ENCODE assay signal across 8 mouse cellular contexts in genomic region chr7:105480561-105481504, GRCm38 (mm10). TPM values are rescaled to one million over a fixed set of nuclear protein-coding genes. Genes with fewer than 3 reads are reported as not detected.
A peak's percentile ranks its signal among the peaks of the same experiment; 100 is the strongest.
DNase-seq lines count a peak whose midpoint lies in the region; ATAC-seq and TF ChIP-seq lines count a peak whose summit lies in the region.

No protein-coding gene starts in this region.

- peaks cover 20% of the 10 kb centered on the region for H3K4me1 ChIP-seq in forebrain, embryonic 15.5 days
- 0 out of 2 replicates have a peak, but pooled peaks cover 4% of the 10 kb centered on the region for H3K4me1 ChIP-seq in limb, embryonic 11.5 days (ENCODE audit: control insufficient read depth, insufficient read depth, low read length)
- H3K4me1 ChIP-seq in midbrain, postnatal 0 days (ENCODE audit: insufficient read depth, low read length): no peaks in the 10 kb centered on the region

- H3K27ac ChIP-seq in forebrain, embryonic 15.5 days (replicated peaks): no peak overlapping the region
- no peak overlapping the region for H3K27ac ChIP-seq in limb, embryonic 11.5 days (replicated peaks; ENCODE audit: low read depth, low read length)
- H3K27ac ChIP-seq in midbrain, postnatal 0 days (ENCODE audit: low read depth, low read length): peak overlapping the region; percentile 75

- no peaks in the 10 kb centered on the region for H3K36me3 ChIP-seq in forebrain, embryonic 15.5 days
- no peaks in the 10 kb centered on the region for H3K36me3 ChIP-seq in limb, embryonic 11.5 days (ENCODE audit: control insufficient read depth, insufficient read depth, low read length)
- no peaks in the 10 kb centered on the region for H3K36me3 ChIP-seq in midbrain, postnatal 0 days (ENCODE audit: insufficient read depth, low read length)

- no peaks in the 10 kb centered on the region for H3K9me3 ChIP-seq in forebrain, embryonic 15.5 days
- H3K9me3 ChIP-seq in limb, embryonic 11.5 days (ENCODE audit: control insufficient read depth, low read length): no peaks in the 10 kb centered on the region
- H3K9me3 ChIP-seq in midbrain, postnatal 0 days (ENCODE audit: low read length): no peaks in the 10 kb centered on the region

- peak overlapping the region; percentile 49 for H3K4me3 ChIP-seq in forebrain, embryonic 15.5 days
- H3K4me3 ChIP-seq in limb, embryonic 11.5 days (ENCODE audit: low read depth, low read length): peak overlapping the region; percentile 32; the same call in 1 of the 2 replicates
- peak overlapping the region; percentile 42 for H3K4me3 ChIP-seq in midbrain, postnatal 0 days (ENCODE audit: low read depth, low read length)

- ATAC-seq in forebrain, embryonic 15.5 days (replicated peaks): peak; percentile 4
- no peak for ATAC-seq in limb, embryonic 11.5 days (ENCODE audit: insufficient number of reproducible peaks, low FRiP score, low TSS enrichment, low read depth)
- ATAC-seq in midbrain, postnatal 0 days (ENCODE audit: low FRiP score): no peak
- ATAC-seq in inflammation-experienced regulatory T-cells, adult 6 months: no peak

- TF ChIP-seq CTCF in midbrain, postnatal 0 days (IDR thresholded peaks at IDR 0.05): no peak

- WGBS in forebrain, embryonic 15.5 days: 64% methylated on average over 23 of the region's 23 CpGs
- 54% methylated on average over 23 of the region's 23 CpGs for WGBS in limb, embryonic 11.5 days
- 65% methylated on average over 23 of the region's 23 CpGs for WGBS in midbrain, postnatal 0 days

- no peaks in the 10 kb centered on the region for H3K27me3 ChIP-seq in forebrain, embryonic 15.5 days
- peaks cover 12% of the 10 kb centered on the region for H3K27me3 ChIP-seq in limb, embryonic 11.5 days (ENCODE audit: control insufficient read depth, insufficient read depth, low read length)
- H3K27me3 ChIP-seq in midbrain, postnatal 0 days (ENCODE audit: insufficient read depth, low read length): no peaks in the 10 kb centered on the region; the same call in 1 of the 2 replicates

- no peak overlapping the region; the same call in 1 of the 2 replicates for H3K9ac ChIP-seq in forebrain, embryonic 15.5 days (replicated peaks)
- H3K9ac ChIP-seq in limb, embryonic 11.5 days (ENCODE audit: low read length): no peak overlapping the region
- 0 out of 2 replicates have a peak overlapping the region, but pooled peaks have one; percentile 73 for H3K9ac ChIP-seq in midbrain, postnatal 0 days (replicated peaks; ENCODE audit: low read length, poor library complexity, severe bottlenecking)

- peak overlapping the region; percentile 89 for H3K4me2 ChIP-seq in forebrain, embryonic 15.5 days (replicated peaks)
- peak overlapping the region; percentile 59 for H3K4me2 ChIP-seq in limb, embryonic 11.5 days (ENCODE audit: low read depth, severe bottlenecking)
- H3K4me2 ChIP-seq in midbrain, postnatal 0 days (ENCODE audit: low read depth, low read length, poor library complexity, severe bottlenecking): peak overlapping the region; percentile 83

- DNase-seq in ES-CJ7 (ENCODE audit: low read depth, low spot score): peak; percentile 72
- DNase-seq in adrenal gland, postnatal 36 days: peak; percentile 78 to 84
- peak; percentile 60 for DNase-seq in heart, postnatal 4 days
- DNase-seq in limb, embryonic 11.5 days (ENCODE audit: low spot score): peak; percentile 25
- DNase-seq in midbrain, postnatal 0 days (ENCODE audit: low spot score): peak; percentile 62
- no peak for DNase-seq in right cerebral cortex, postnatal 4 days

RNA-seq across cellular contexts. Expression of gene Cavin3, which starts 1.3 kb away (rescaled TPM):
- 10 to 100 TPM; 60.2 to 76.0 TPM for total RNA-seq in adrenal gland, postnatal 36 days (2021)
- 24.2 and 25.5 TPM in 2 replicates for polyA plus RNA-seq in forebrain, embryonic 15.5 days (2015; fragmentation: Nextera tagmentation; extraction: Ambion mirVana)
- 10 to 100 TPM; 43.3 to 44.3 TPM for total RNA-seq in heart, postnatal 4 days (2021)
- 21.0 and 21.1 TPM in 2 replicates for polyA plus RNA-seq in limb, embryonic 11.5 days (2014; fragmentation: Nextera tagmentation; extraction: Ambion mirVana)
- total RNA-seq in midbrain, postnatal 0 days (2014; rRNA removed): 24.8 and 33.5 TPM in 2 replicates
- polyA plus RNA-seq in midbrain, postnatal 0 days (2015; fragmentation: Nextera tagmentation; extraction: Ambion mirVana): 34.6 and 40.4 TPM in 2 replicates
- not detected for polyA plus RNA-seq in inflammation-experienced regulatory T-cells, adult 6 months (2017; shearing (Covaris generic))

RNA-seq across cellular contexts. Expression of gene Cckbr, which starts 55.3 kb away (rescaled TPM):
- not detected for total RNA-seq in adrenal gland, postnatal 36 days (2021)
- polyA plus RNA-seq in forebrain, embryonic 15.5 days (2015; fragmentation: Nextera tagmentation; extraction: Ambion mirVana): 1.5 TPM in 2 replicates
- total RNA-seq in heart, postnatal 4 days (2021): not detected
- polyA plus RNA-seq in limb, embryonic 11.5 days (2014; fragmentation: Nextera tagmentation; extraction: Ambion mirVana): not detected in 2 replicates
- total RNA-seq in midbrain, postnatal 0 days (2014; rRNA removed): 9.9 and 12.0 TPM in 2 replicates
- polyA plus RNA-seq in midbrain, postnatal 0 days (2015; fragmentation: Nextera tagmentation; extraction: Ambion mirVana): 6.3 and 7.7 TPM in 2 replicates
- polyA plus RNA-seq in inflammation-experienced regulatory T-cells, adult 6 months (2017; shearing (Covaris generic)): not detected

Comparison
In these comparisons a context has a peak if more than half of its experiments do, and no peak if none do; other contexts are left out.
1. RNA of gene Cavin3, which starts 1.3 kb away (polyA plus RNA-seq): 34.6 to 40.4 TPM in midbrain, postnatal 0 days, 24.2 to 25.5 TPM in forebrain, embryonic 15.5 days and 21.0 to 21.1 TPM in limb, embryonic 11.5 days; not detected in inflammation-experienced regulatory T-cells, adult 6 months; every median in the first group is over 10 times any median in the second.
2. Peak in every context shown above with its lines, with median percentiles within 50 percentile points of each other: H3K4me2 ChIP-seq and H3K4me3 ChIP-seq.